Mouse (Mus musculus) urinary bladder, postnatal 0 days (tissue): ENCODE data around the gene Vmn1r24. TPM values are rescaled to one million over a fixed set of nuclear protein-coding genes. Genes with fewer than 3 reads are reported as not detected.

Experiments used
- polyA plus RNA-seq: library from polyadenylated mRNA; unstranded; fragments of >200 nt; fragmentation: Nextera tagmentation; extraction: Ambion mirVana; gene quantifications from 2 replicates; pipeline ENCODE4 v1.2.1, GENCODE M21; 2015

Vmn1r24 gene
- polyA plus RNA-seq, result not detected in 2 replicates

DNA sequence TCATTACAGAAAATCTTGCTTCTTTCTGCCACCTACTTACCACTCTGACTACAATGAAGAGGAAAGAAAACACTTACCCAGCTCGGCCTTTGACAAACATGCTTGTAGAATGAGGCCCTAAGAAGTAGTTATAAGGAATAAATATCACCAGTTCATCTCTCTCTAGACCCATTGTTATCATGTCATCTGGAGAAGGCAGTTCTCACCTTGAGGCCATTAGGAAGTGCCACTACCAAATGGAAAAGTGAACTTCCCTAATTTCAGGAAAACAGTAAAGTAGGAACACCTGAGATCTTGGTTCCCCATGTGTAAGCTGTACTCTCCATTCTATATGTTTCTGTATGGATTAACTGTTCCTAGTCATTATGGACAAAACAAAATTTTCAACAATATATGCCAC lies at the start of gene Vmn1r24:
Gene Vmn1r24, minus strand, starts transcription at position 101 of the 400 bp plus-strand sequence.

DNA sequence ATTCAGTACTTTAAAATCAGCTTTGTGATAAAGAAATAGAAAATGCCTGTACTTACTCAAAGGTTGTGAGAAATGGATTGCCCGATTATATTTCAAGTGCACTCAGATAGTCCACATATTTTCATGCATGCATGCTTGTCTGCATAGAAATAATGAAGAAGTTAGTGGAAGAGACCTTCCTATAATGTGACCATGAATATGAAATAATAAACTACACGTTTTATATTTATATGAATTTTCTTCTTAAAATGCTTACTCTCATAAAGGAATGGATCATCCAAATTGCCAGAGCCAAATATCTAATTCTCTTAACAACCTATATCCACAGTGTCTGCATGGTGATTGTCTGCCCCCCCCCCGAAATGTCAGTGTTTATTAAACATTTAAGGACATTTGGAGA lies 19.4 kb upstream of the Vmn1r24 start, which contains the start of gene Vmn1r25:
Gene Vmn1r25, minus strand, starts transcription at position 101 of the 400 bp plus-strand sequence.

DNA sequence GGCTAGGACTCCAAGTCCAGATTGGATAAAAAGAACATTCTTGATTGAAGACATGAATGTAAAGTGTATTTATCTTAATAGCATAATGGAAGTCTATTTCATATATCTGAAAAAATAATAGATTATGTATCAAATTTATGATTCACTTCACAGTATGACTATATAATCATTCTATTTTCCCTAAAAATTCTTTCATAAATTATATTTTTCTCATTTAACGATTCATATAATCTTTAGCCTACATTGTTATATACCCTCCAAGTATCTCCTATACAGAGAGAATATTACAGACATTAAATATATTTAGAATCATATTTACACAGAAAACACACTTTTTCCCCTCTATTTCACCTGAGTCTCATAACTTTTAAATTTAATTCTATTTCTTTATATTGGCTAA lies 34.6 kb downstream of the Vmn1r24 start, which contains the start of gene Vmn1r23:
Gene Vmn1r23, minus strand, starts transcription at position 101 of the 400 bp plus-strand sequence.

DNA sequence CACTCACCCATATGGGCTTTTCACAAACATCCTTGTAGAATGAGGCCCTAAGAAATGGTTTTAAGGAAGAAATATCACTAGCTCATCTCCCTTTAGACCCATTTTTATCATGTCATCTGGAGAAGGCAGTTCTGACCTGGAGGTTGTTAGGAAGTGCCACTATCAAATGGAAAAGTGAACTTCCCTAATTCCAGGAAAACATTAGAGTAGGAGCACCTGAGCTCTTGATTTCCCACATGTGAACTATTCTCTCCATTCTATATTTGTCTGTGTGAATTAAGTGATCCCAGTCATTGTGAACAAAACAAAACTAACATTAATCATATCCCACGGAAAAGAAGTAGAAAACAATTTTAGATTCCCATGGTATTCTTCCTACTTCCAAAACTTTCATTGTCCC lies 53.4 kb downstream of the Vmn1r24 start, which contains the start of gene Vmn1r22:
Gene Vmn1r22, minus strand, starts transcription at position 101 of the 400 bp plus-strand sequence.

Other genes with a start within 250 kb of the Vmn1r24 start
- 22.1 and 22.7 TPM in 2 replicates for gene Vopp1, start 136.3 kb downstream of the Vmn1r24 start, polyA plus RNA-seq
- gene Vmn1r21, start 111.2 kb downstream of the Vmn1r24 start, polyA plus RNA-seq, result not detected in 2 replicates
- not detected in 2 replicates for gene Vmn1r22, start 53.5 kb downstream of the Vmn1r24 start, polyA plus RNA-seq
- gene Vmn1r23, start 34.7 kb downstream of the Vmn1r24 start, polyA plus RNA-seq, result not detected in 2 replicates
- not detected in 2 replicates for gene Vmn1r25, start 19.3 kb upstream of the Vmn1r24 start, polyA plus RNA-seq
- gene Vmn1r26, start 53.7 kb upstream of the Vmn1r24 start, polyA plus RNA-seq, result not detected in 2 replicates